Mouse (Mus musculus) spleen, postnatal 4 days (tissue): ENCODE results near the gene Gm21693.
A peak's percentile ranks its signal among the peaks of the same experiment; 100 is the strongest.
"Not testable (repeated sequence)": the region's sequence is repeated elsewhere in the genome, so short reads cannot be mapped to it uniquely, and the experiment has no call there.

Experiments
- DNase-seq, 2 experiments: peaks; one replicate each; pipeline ENCODE4 v3.0.0; 2022; ENCODE audit warnings: low spot score in 2 of 2

Gene Gm21693

GRCm38 (mm10) chrY:3345229-3345628 is at the start of gene Gm21693:
TSS of gene Gm21693 (minus strand) at chrY:3345329.
- DNase-seq = not testable (repeated sequence)

GRCm38 (mm10) chrY:3340661-3341060 is 4.5 kb downstream of the Gm21693 start:
- DNase-seq = peak in 1 of 2 experiments; percentile 48

- not testable (repeated sequence) for DNase-seq
Observed at GRCm38 (mm10) chrY:3306349-3306748, 38.8 kb downstream of the Gm21693 start, which contains the start of gene Gm21677. TSS of gene Gm21677 (minus strand) at chrY:3306449.
